Mouse (Mus musculus): ENCODE results near the gene Ccdc58. TPM values are rescaled to one million over a fixed set of nuclear protein-coding genes. Genes with fewer than 3 reads are reported as not detected.
A peak's percentile ranks its signal among the peaks of the same experiment; 100 is the strongest.
"Not testable (repeated sequence)": the region's sequence is repeated elsewhere in the genome, so short reads cannot be mapped to it uniquely, and the experiment has no call there.

The Ccdc58 gene
- polyA plus RNA-seq, 1 experiment from 2014 or later, result 80.5 TPM

- H3K4me3 ChIP-seq, result no peak overlapping the region
- H3K36me3 ChIP-seq, result peaks cover 45% of the 10 kb centered on the region
- no peaks in the 10 kb centered on the region for H3K9me3 ChIP-seq
- 78% methylated on average over 11 of the region's 11 CpGs for WGBS
- H3K4me2 ChIP-seq, result no peak overlapping the region
- ATAC-seq (ENCODE audit: extremely low read depth, insufficient number of reproducible peaks, low FRiP score, low TSS enrichment), result no peak
- no peak overlapping the region for H3K27ac ChIP-seq (replicated peaks)
- peaks cover 81% of the 10 kb centered on the region for H3K4me1 ChIP-seq
- no peaks in the 10 kb centered on the region for H3K27me3 ChIP-seq (replicated peaks)
- H3K9ac ChIP-seq, result 0 out of 2 replicates have a peak overlapping the region, but pooled peaks have one; percentile 4
These were observed 15.1 kb upstream of the Ccdc58 start for GRCm38 (mm10) chr16:36056416-36056815.

GRCm38 (mm10) chr16:36057933-36058475, 13.5 kb upstream of the Ccdc58 start:
- Histone ChIP-seq H3K4me1 (peaks cover 88% of the 10 kb centered on the region), H3K4me3 (no peak overlapping the region), H3K9ac (peak overlapping the region; percentile 67), H3K27me3 (replicated peaks) (no peaks in the 10 kb centered on the region), H3K27ac (replicated peaks) (peak overlapping the region; percentile 39; the same call in 1 of the 2 replicates), H3K4me2 (no peak overlapping the region), H3K9me3 (no peaks in the 10 kb centered on the region), H3K36me3 (peaks cover 39% of the 10 kb centered on the region)
- no peak for ATAC-seq (ENCODE audit: extremely low read depth, insufficient number of reproducible peaks, low FRiP score, low TSS enrichment)
- WGBS, result 45% methylated on average over 8 of the region's 8 CpGs

- not testable (repeated sequence) for H3K9me3 ChIP-seq; H3K4me3 ChIP-seq; ATAC-seq (ENCODE audit: extremely low read depth, insufficient number of reproducible peaks, low FRiP score, low TSS enrichment); H3K4me2 ChIP-seq; H3K27me3 ChIP-seq (replicated peaks); H3K9ac ChIP-seq; H3K27ac ChIP-seq (replicated peaks)
- H3K4me1 ChIP-seq, result peaks cover 92% of the 10 kb centered on the region
- H3K36me3 ChIP-seq, result peaks cover 28% of the 10 kb centered on the region
- WGBS, result 70% methylated on average over 1 of the region's 1 CpGs
These were observed 9.0 kb upstream of the Ccdc58 start for GRCm38 (mm10) chr16:36062534-36062933.

- Histone ChIP-seq H3K4me1 (peaks cover 92% of the 10 kb centered on the region), H3K36me3 (peaks cover 29% of the 10 kb centered on the region), H3K27me3 (replicated peaks) (no peaks in the 10 kb centered on the region), H3K9me3 (no peaks in the 10 kb centered on the region), H3K27ac (replicated peaks) (peak overlapping the region; percentile 82), H3K4me3 (no peak overlapping the region), H3K4me2 (no peak overlapping the region), H3K9ac (peak overlapping the region; percentile 61)
- ATAC-seq (ENCODE audit: extremely low read depth, insufficient number of reproducible peaks, low FRiP score, low TSS enrichment), result no peak
- 69% methylated on average over 2 of the region's 2 CpGs for WGBS
These were observed 8.2 kb upstream of the Ccdc58 start for GRCm38 (mm10) chr16:36063315-36063714.

GRCm38 (mm10) chr16:36064904-36065303, 6.6 kb upstream of the Ccdc58 start:
- H3K9me3 ChIP-seq, result no peaks in the 10 kb centered on the region
- H3K27me3 ChIP-seq (replicated peaks), result no peaks in the 10 kb centered on the region
- ATAC-seq (ENCODE audit: extremely low read depth, insufficient number of reproducible peaks, low FRiP score, low TSS enrichment), result no peak
- H3K4me2 ChIP-seq, result peak overlapping the region; percentile 27
- H3K9ac ChIP-seq, result no peak overlapping the region
- H3K4me3 ChIP-seq, result no peak overlapping the region
- H3K4me1 ChIP-seq, result peaks cover 92% of the 10 kb centered on the region
- WGBS, result 57% methylated on average over 5 of the region's 5 CpGs
- H3K27ac ChIP-seq (replicated peaks), result peak overlapping the region; percentile 82
- H3K36me3 ChIP-seq, result peaks cover 35% of the 10 kb centered on the region

- Histone ChIP-seq H3K27me3 (replicated peaks) (no peaks in the 10 kb centered on the region), H3K27ac (replicated peaks) (peak overlapping the region; percentile 46), H3K36me3 (peaks cover 21% of the 10 kb centered on the region), H3K4me2 (peak overlapping the region; percentile 74), H3K4me3 (no peak overlapping the region), H3K9me3 (no peaks in the 10 kb centered on the region), H3K9ac (peak overlapping the region; percentile 97), H3K4me1 (peaks cover 73% of the 10 kb centered on the region)
- WGBS, result 47% methylated on average over 2 of the region's 2 CpGs
- ATAC-seq (ENCODE audit: extremely low read depth, insufficient number of reproducible peaks, low FRiP score, low TSS enrichment), result no peak
These were observed 3.8 kb upstream of the Ccdc58 start for GRCm38 (mm10) chr16:36067694-36068093.

GRCm38 (mm10) chr16:36068356-36068755, 3.1 kb upstream of the Ccdc58 start:
- H3K9me3 ChIP-seq, result no peaks in the 10 kb centered on the region
- H3K27ac ChIP-seq (replicated peaks), result peak overlapping the region; percentile 46
- no peak for ATAC-seq (ENCODE audit: extremely low read depth, insufficient number of reproducible peaks, low FRiP score, low TSS enrichment)
- peak overlapping the region; percentile 89 for H3K4me3 ChIP-seq
- peaks cover 70% of the 10 kb centered on the region for H3K4me1 ChIP-seq
- 62% methylated on average over 3 of the region's 3 CpGs for WGBS
- no peaks in the 10 kb centered on the region for H3K27me3 ChIP-seq (replicated peaks)
- peak overlapping the region; percentile 74 for H3K4me2 ChIP-seq
- H3K36me3 ChIP-seq, result peaks cover 21% of the 10 kb centered on the region
- peak overlapping the region; percentile 97 for H3K9ac ChIP-seq

- H3K9ac ChIP-seq, result peak overlapping the region; percentile 97
- peaks cover 27% of the 10 kb centered on the region for H3K36me3 ChIP-seq
- no peaks in the 10 kb centered on the region for H3K27me3 ChIP-seq (replicated peaks)
- H3K9me3 ChIP-seq, result no peaks in the 10 kb centered on the region
- H3K4me1 ChIP-seq, result peaks cover 58% of the 10 kb centered on the region
- H3K27ac ChIP-seq (replicated peaks), result peak overlapping the region; percentile 25; the same call in 1 of the 2 replicates
- 24% methylated on average over 9 of the region's 9 CpGs for WGBS
- no peak for ATAC-seq (ENCODE audit: extremely low read depth, insufficient number of reproducible peaks, low FRiP score, low TSS enrichment)
- peak overlapping the region; percentile 89 for H3K4me3 ChIP-seq
- peak overlapping the region; percentile 74 for H3K4me2 ChIP-seq
These were observed 1.5 kb upstream of the Ccdc58 start for GRCm38 (mm10) chr16:36069819-36070575.

GRCm38 (mm10) chr16:36071071-36071449, 425 bp upstream of the Ccdc58 start:
- peak overlapping the region; percentile 74 for H3K4me2 ChIP-seq
- H3K4me3 ChIP-seq, result peak overlapping the region; percentile 89
- peak overlapping the region; percentile 100 for H3K27ac ChIP-seq (replicated peaks)
- peaks cover 49% of the 10 kb centered on the region for H3K4me1 ChIP-seq
- H3K9me3 ChIP-seq, result no peaks in the 10 kb centered on the region
- 0% methylated on average over 16 of the region's 16 CpGs for WGBS
- ATAC-seq (ENCODE audit: extremely low read depth, insufficient number of reproducible peaks, low FRiP score, low TSS enrichment), result no peak
- peak overlapping the region; percentile 97 for H3K9ac ChIP-seq
- no peaks in the 10 kb centered on the region for H3K27me3 ChIP-seq (replicated peaks)
- H3K36me3 ChIP-seq, result peaks cover 20% of the 10 kb centered on the region

- Histone ChIP-seq H3K27me3 (replicated peaks) (no peaks in the 10 kb centered on the region), H3K4me2 (peak overlapping the region; percentile 74), H3K9me3 (no peaks in the 10 kb centered on the region), H3K9ac (peak overlapping the region; percentile 97), H3K36me3 (peaks cover 12% of the 10 kb centered on the region; the same call in 1 of the 2 replicates), H3K27ac (replicated peaks) (peak overlapping the region; percentile 100), H3K4me1 (peaks cover 35% of the 10 kb centered on the region), H3K4me3 (peak overlapping the region; percentile 89)
- WGBS, result 23% methylated on average over 8 of the region's 8 CpGs
- ATAC-seq (ENCODE audit: extremely low read depth, insufficient number of reproducible peaks, low FRiP score, low TSS enrichment), result no peak
These were observed 1.0 kb downstream of the Ccdc58 start for GRCm38 (mm10) chr16:36072410-36073011.

GRCm38 (mm10) chr16:36074772-36075171, 3.3 kb downstream of the Ccdc58 start:
- peaks cover 10% of the 10 kb centered on the region; the same call in 1 of the 2 replicates for H3K36me3 ChIP-seq
- no peak overlapping the region for H3K27ac ChIP-seq (replicated peaks)
- H3K4me3 ChIP-seq, result no peak overlapping the region
- WGBS, result 82% methylated on average over 3 of the region's 3 CpGs
- no peak for ATAC-seq (ENCODE audit: extremely low read depth, insufficient number of reproducible peaks, low FRiP score, low TSS enrichment)
- H3K27me3 ChIP-seq (replicated peaks), result no peaks in the 10 kb centered on the region
- H3K9ac ChIP-seq, result no peak overlapping the region
- H3K4me2 ChIP-seq, result no peak overlapping the region
- no peaks in the 10 kb centered on the region for H3K9me3 ChIP-seq
- H3K4me1 ChIP-seq, result peaks cover 12% of the 10 kb centered on the region
